Mouse (Mus musculus): Measurements from ENCODE around the gene Hmcn1. TPM values are rescaled to one million over a fixed set of nuclear protein-coding genes. Genes with fewer than 3 reads are reported as not detected.

Gene Hmcn1
- polyA plus RNA-seq, 1 experiment = 0.13 TPM

DNA sequence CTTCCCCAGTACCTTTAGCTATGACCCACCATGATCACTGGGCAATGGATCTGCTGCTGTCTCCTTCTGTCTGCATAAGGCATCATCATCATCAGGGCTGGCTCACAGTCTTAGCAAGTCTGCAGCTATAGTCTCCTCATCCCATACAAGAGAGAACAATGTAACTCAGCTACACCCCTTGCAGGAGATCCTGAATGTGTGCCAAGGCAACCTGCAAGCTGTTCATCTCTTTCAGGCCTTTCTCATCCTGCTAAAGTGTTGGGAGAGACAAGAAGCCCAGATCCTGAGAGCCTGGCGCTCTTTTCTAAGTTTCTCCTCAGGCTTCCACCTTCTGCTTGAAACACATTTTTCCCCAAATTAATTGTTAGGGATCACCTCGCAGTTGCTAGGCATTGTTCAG, 135.5 kb downstream of the Hmcn1 start:
- H3K36me3 ChIP-seq (ENCODE audit: control insufficient read depth, insufficient read depth) = no peaks in the 10 kb centered on the region
- no peaks in the 10 kb centered on the region for H3K27me3 ChIP-seq (ENCODE audit: control insufficient read depth, insufficient read depth, insufficient read length)
- H3K79me2 ChIP-seq (ENCODE audit: control insufficient read depth, insufficient read depth) = no peaks in the 10 kb centered on the region
- no peaks in the 10 kb centered on the region for H3K79me3 ChIP-seq (ENCODE audit: low read depth)
- TF ChIP-seq CTCF (IDR thresholded peaks at IDR 0.05; ENCODE audit: control insufficient read depth, insufficient read depth, insufficient read length) (no peak), FOSL1 (IDR thresholded peaks at IDR 0.05; ENCODE audit: insufficient read depth, low read length, poor library complexity, severe bottlenecking) (no peak), CEBPB (IDR thresholded peaks at IDR 0.05; ENCODE audit: low read depth) (no peak), MYOG (IDR thresholded peaks at IDR 0.05; ENCODE audit: control insufficient read depth, extremely low read depth, insufficient read length) (no peak), USF1 (IDR thresholded peaks at IDR 0.05; ENCODE audit: low read depth) (no peak), MAX (IDR thresholded peaks at IDR 0.05) (no peak), MYOD1 (IDR thresholded peaks at IDR 0.05; ENCODE audit: control insufficient read depth, insufficient read length, low read depth) (no peak)
- H3K4me3 ChIP-seq (ENCODE audit: insufficient read depth, poor library complexity, severe bottlenecking) = no peak overlapping the region
- no peak overlapping the region for H3ac ChIP-seq (ENCODE audit: control insufficient read depth, insufficient read length, low read depth)

DNA sequence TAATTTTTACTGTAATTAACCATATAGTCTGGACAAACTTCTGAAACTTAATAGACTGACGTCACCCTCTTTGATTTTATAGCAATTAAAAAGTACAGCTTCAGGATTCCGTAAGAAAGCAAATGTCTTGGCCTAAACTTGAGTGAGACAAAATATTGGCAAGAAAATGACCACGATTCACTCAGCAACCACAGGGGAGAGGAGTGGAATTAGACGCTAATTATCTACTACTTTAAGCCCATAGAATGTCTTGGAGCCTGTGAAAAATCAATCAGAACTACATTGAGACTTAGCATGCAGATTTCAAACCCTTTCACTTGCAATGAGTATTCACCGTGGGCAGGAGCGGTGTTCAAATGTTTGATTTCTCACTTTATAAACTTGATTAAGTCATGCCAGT, 159.8 kb downstream of the Hmcn1 start:
- H3K4me3 ChIP-seq (ENCODE audit: insufficient read depth, poor library complexity, severe bottlenecking) = no peak overlapping the region
- H3K36me3 ChIP-seq (ENCODE audit: control insufficient read depth, insufficient read depth) = no peaks in the 10 kb centered on the region
- TF ChIP-seq CEBPB (IDR thresholded peaks at IDR 0.05; ENCODE audit: low read depth) = no peak
- TF ChIP-seq USF1 (IDR thresholded peaks at IDR 0.05; ENCODE audit: low read depth) = no peak
- TF ChIP-seq MYOD1 (IDR thresholded peaks at IDR 0.05; ENCODE audit: control insufficient read depth, insufficient read length, low read depth) = no peak
- no peak for TF ChIP-seq MYOG (IDR thresholded peaks at IDR 0.05; ENCODE audit: control insufficient read depth, extremely low read depth, insufficient read length)
- TF ChIP-seq MAX (IDR thresholded peaks at IDR 0.05) = no peak
- no peaks in the 10 kb centered on the region for H3K27me3 ChIP-seq (ENCODE audit: control insufficient read depth, insufficient read depth, insufficient read length)
- no peak overlapping the region for H3ac ChIP-seq (ENCODE audit: control insufficient read depth, insufficient read length, low read depth)
- no peaks in the 10 kb centered on the region for H3K79me2 ChIP-seq (ENCODE audit: control insufficient read depth, insufficient read depth)
- H3K79me3 ChIP-seq (ENCODE audit: low read depth) = no peaks in the 10 kb centered on the region

DNA sequence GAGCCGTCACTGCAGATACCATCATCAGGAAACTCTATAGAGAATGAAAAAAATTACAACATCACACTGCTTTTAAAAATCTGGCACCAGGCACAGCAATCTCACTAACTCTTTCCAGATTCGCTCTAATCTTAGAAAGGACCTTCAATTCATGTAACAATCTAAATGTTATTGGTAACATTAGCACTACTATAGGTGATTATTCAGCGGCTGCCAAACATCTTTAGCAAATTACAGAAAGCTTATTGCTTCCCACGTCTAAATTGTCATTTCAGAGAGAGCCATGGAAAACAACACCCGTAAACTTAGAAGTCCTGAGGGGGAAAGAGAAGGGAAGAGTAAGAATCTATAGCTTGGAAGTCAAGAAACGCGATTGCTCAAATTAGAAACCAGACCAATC, 163.4 kb downstream of the Hmcn1 start:
- TF ChIP-seq FOSL1 (IDR thresholded peaks at IDR 0.05; ENCODE audit: insufficient read depth, low read length, poor library complexity, severe bottlenecking) (no peak), CEBPB (IDR thresholded peaks at IDR 0.05; ENCODE audit: low read depth) (no peak), MAX (IDR thresholded peaks at IDR 0.05) (no peak), USF1 (IDR thresholded peaks at IDR 0.05; ENCODE audit: low read depth) (no peak), CTCF (IDR thresholded peaks at IDR 0.05; ENCODE audit: control insufficient read depth, insufficient read depth, insufficient read length) (no peak), MYOD1 (IDR thresholded peaks at IDR 0.05; ENCODE audit: control insufficient read depth, insufficient read length, low read depth) (no peak), MYOG (IDR thresholded peaks at IDR 0.05; ENCODE audit: control insufficient read depth, extremely low read depth, insufficient read length) (no peak)
- Histone ChIP-seq H3K79me2 (ENCODE audit: control insufficient read depth, insufficient read depth) (no peaks in the 10 kb centered on the region), H3ac (ENCODE audit: control insufficient read depth, insufficient read length, low read depth) (no peak overlapping the region), H3K4me3 (ENCODE audit: insufficient read depth, poor library complexity, severe bottlenecking) (no peak overlapping the region), H3K79me3 (ENCODE audit: low read depth) (no peaks in the 10 kb centered on the region), H3K27me3 (ENCODE audit: control insufficient read depth, insufficient read depth, insufficient read length) (no peaks in the 10 kb centered on the region), H3K36me3 (ENCODE audit: control insufficient read depth, insufficient read depth) (no peaks in the 10 kb centered on the region)

DNA sequence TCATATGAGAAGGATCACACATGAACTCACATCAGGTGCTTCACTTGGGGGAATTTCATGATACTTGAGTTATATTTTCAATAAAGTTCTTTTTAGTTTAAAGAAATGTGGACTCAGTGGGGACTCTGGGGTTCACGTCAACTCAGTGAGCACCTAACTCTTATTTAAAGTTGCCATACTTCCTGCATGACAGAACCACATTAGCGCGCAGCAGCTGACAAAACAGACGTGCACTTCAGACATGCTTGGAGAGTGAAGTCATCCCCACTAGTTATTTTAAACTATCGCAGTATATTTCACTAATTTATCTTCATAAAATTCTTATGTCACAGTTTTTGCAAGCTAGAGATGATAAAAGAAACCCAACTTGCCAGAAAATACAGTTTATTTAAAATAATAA, 166.1 kb downstream of the Hmcn1 start:
- TF ChIP-seq FOSL1 (IDR thresholded peaks at IDR 0.05; ENCODE audit: insufficient read depth, low read length, poor library complexity, severe bottlenecking) (no peak), MYOD1 (IDR thresholded peaks at IDR 0.05; ENCODE audit: control insufficient read depth, insufficient read length, low read depth) (peak; percentile 98)
- Histone ChIP-seq H3K4me3 (ENCODE audit: insufficient read depth, poor library complexity, severe bottlenecking) (no peak overlapping the region), H3K36me3 (ENCODE audit: control insufficient read depth, insufficient read depth) (no peaks in the 10 kb centered on the region), H3K79me3 (ENCODE audit: low read depth) (no peaks in the 10 kb centered on the region), H3K27me3 (ENCODE audit: control insufficient read depth, insufficient read depth, insufficient read length) (no peaks in the 10 kb centered on the region), H3K79me2 (ENCODE audit: control insufficient read depth, insufficient read depth) (no peaks in the 10 kb centered on the region), H3ac (ENCODE audit: control insufficient read depth, insufficient read length, low read depth) (no peak overlapping the region)

DNA sequence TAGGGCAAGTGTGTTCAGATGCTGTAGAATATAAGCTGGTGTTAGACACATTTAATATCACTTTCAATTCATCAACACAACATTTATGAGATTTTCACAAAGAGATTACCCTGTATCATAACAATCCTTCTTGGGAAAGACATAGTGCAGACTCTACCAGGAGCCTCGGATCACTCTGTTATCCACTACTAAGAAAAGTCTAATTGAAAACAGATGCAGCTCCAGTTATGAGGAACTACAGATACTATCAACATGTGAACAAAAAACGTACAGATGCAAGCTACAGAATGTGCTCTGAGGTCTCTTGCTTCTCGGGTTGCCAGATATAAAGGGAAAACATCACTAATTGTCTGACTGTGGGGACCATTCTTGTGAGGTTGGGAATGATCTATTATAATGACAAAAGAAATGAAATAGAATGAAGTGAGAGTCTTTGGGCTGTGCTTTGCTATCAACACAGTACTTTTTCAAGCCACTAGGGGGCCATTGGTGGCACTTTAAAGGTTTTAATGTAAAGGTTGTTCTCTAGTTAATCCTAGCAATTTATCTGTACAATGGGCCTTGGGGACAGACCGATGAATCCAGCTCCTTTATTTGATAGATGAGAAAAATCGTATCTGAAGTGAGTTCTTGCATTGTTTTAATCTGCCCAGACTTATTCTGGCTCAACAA, 168.8 kb downstream of the Hmcn1 start:
- no peaks in the 10 kb centered on the region for H3K36me3 ChIP-seq (ENCODE audit: control insufficient read depth, insufficient read depth)
- no peak overlapping the region for H3K4me3 ChIP-seq (ENCODE audit: insufficient read depth, poor library complexity, severe bottlenecking)
- TF ChIP-seq MAX (IDR thresholded peaks at IDR 0.05) = no peak
- no peak for TF ChIP-seq MYOD1 (IDR thresholded peaks at IDR 0.05; ENCODE audit: control insufficient read depth, insufficient read length, low read depth)
- TF ChIP-seq FOSL1 (IDR thresholded peaks at IDR 0.05; ENCODE audit: insufficient read depth, low read length, poor library complexity, severe bottlenecking) = no peak
- TF ChIP-seq USF1 (IDR thresholded peaks at IDR 0.05; ENCODE audit: low read depth) = no peak
- TF ChIP-seq CEBPB (IDR thresholded peaks at IDR 0.05; ENCODE audit: low read depth) = no peak
- no peak for TF ChIP-seq MYOG (IDR thresholded peaks at IDR 0.05; ENCODE audit: control insufficient read depth, extremely low read depth, insufficient read length)
- TF ChIP-seq CTCF (IDR thresholded peaks at IDR 0.05; ENCODE audit: control insufficient read depth, insufficient read depth, insufficient read length) = no peak
- no peaks in the 10 kb centered on the region for H3K79me3 ChIP-seq (ENCODE audit: low read depth)
- H3ac ChIP-seq (ENCODE audit: control insufficient read depth, insufficient read length, low read depth) = no peak overlapping the region
- no peaks in the 10 kb centered on the region for H3K79me2 ChIP-seq (ENCODE audit: control insufficient read depth, insufficient read depth)
- no peaks in the 10 kb centered on the region for H3K27me3 ChIP-seq (ENCODE audit: control insufficient read depth, insufficient read depth, insufficient read length)
